Mouse (Mus musculus) embryo, embryonic 10.5 days (tissue): ENCODE results near the gene Gm17387.
A peak's percentile ranks its signal among the peaks of the same experiment; 100 is the strongest.

Source experiments
- DNase-seq: peaks from one replicate; pipeline ENCODE4 v3.0.0-alpha.2; 2015; ENCODE audit warnings: low spot score

Gm17387 gene

DNA sequence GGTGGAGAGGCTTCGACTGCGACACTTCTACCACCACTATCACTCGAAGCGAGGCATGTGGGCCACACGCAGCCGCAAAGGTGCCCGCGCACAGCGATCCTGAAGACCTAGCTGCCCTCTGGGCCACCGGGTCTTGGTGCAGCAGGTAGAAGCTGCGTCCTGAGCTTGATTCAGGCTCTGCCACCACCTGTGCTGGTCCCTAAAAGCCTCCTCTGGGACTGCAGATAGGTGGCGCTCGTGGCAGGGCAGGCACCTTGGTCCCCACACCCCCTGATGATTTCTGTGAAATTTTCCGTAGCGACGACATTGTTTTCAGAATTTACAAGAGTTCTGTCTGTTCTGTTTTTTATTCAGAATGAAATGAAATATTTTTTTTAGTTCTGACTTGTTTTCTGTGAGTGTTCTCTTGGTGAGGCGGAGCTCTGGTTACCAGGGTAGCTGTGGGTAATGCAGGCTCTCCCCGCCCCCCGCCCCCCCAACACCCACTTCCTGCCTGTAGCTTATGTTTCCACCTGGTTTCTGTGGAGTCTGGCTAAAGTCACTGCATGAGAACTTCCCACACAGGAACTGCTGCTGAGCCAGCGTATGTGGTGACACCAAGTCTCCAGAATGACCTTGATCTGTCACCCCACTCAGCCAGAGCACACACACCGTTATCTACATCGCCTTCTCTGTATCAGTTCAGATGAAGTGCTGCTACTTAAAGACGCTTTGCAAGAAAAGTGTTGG, 43.2 kb downstream of the Gm17387 start:
- peak; percentile 25 for DNase-seq

- DNase-seq: no peak
Measured at GRCm38 (mm10) chr7:141073782-141074181, 44.9 kb downstream of the Gm17387 start.

- DNase-seq: no peak
Measured at GRCm38 (mm10) chr7:141077841-141078240, 48.9 kb downstream of the Gm17387 start, which contains the start of gene Pkp3. Gene Pkp3, plus strand, starts transcription at chr7:141078218.

GRCm38 (mm10) chr7:141078876-141079275, 49.9 kb downstream of the Gm17387 start:
- no peak for DNase-seq
